Mouse (Mus musculus): ENCODE measurements around the gene Mterf4. TPM values are rescaled to one million over a fixed set of nuclear protein-coding genes. Genes with fewer than 3 reads are reported as not detected.
A peak's percentile ranks its signal among the peaks of the same experiment; 100 is the strongest.
"Not testable (repeated sequence)": the region's sequence is repeated elsewhere in the genome, so short reads cannot be mapped to it uniquely, and the experiment has no call there.

Gene Mterf4
- polyA plus RNA-seq (2017; shearing (Covaris generic)): 10 to 100 TPM; 22.8 to 25.7 TPM

GRCm38 (mm10) chr1:93305581-93306337, at the start of gene Mterf4:
Mterf4 (minus strand) TSS chr1:93305915.
- peak; percentile 99 for ATAC-seq

GRCm38 (mm10) chr1:93352724-93353123, 47.0 kb upstream of the Mterf4 start:
- no peak for ATAC-seq

GRCm38 (mm10) chr1:93349701-93350100, 44.0 kb upstream of the Mterf4 start:
- ATAC-seq: no peak

- ATAC-seq: no peak
These were observed 41.5 kb upstream of the Mterf4 start for GRCm38 (mm10) chr1:93347176-93347575.

- ATAC-seq: peak; percentile 91
These were observed 37.9 kb upstream of the Mterf4 start for GRCm38 (mm10) chr1:93343504-93344047.

- ATAC-seq: peak; percentile 91
These were observed 37.2 kb upstream of the Mterf4 start, which contains the start of the genes Ppp1r7 and Pask for GRCm38 (mm10) chr1:93342648-93343503. Ppp1r7 (plus strand) TSS chr1:93342854. Pask (minus strand) TSS chr1:93343482.

GRCm38 (mm10) chr1:93334621-93335020, 28.9 kb upstream of the Mterf4 start:
- ATAC-seq: no peak

- ATAC-seq: no peak
These were observed 20.7 kb upstream of the Mterf4 start for GRCm38 (mm10) chr1:93326446-93326845.

GRCm38 (mm10) chr1:93323973-93324372, 18.3 kb upstream of the Mterf4 start:
- no peak for ATAC-seq

- no peak for ATAC-seq
These were observed 5.1 kb downstream of the Mterf4 start for GRCm38 (mm10) chr1:93300578-93300977.

- ATAC-seq: no peak
These were observed 5.9 kb downstream of the Mterf4 start for GRCm38 (mm10) chr1:93299791-93300190.

- not testable (repeated sequence) for ATAC-seq
These were observed 11.2 kb downstream of the Mterf4 start for GRCm38 (mm10) chr1:93294491-93294890.

GRCm38 (mm10) chr1:93292006-93292405, 13.7 kb downstream of the Mterf4 start:
- ATAC-seq: no peak

- ATAC-seq: no peak
These were observed 14.1 kb downstream of the Mterf4 start for GRCm38 (mm10) chr1:93291591-93291990.

- no peak for ATAC-seq
These were observed 14.8 kb downstream of the Mterf4 start for GRCm38 (mm10) chr1:93290956-93291355.

GRCm38 (mm10) chr1:93289678-93290214, 16.0 kb downstream of the Mterf4 start:
- ATAC-seq: peak; percentile 61

GRCm38 (mm10) chr1:93277041-93277440, 28.7 kb downstream of the Mterf4 start:
- ATAC-seq: no peak

GRCm38 (mm10) chr1:93275561-93275960, 30.2 kb downstream of the Mterf4 start:
- no peak for ATAC-seq

- ATAC-seq: no peak
These were observed 33.3 kb downstream of the Mterf4 start for GRCm38 (mm10) chr1:93272409-93272821.

- no peak for ATAC-seq
These were observed 34.0 kb downstream of the Mterf4 start for GRCm38 (mm10) chr1:93271751-93272150.

GRCm38 (mm10) chr1:93270516-93271240, 35.0 kb downstream of the Mterf4 start:
- ATAC-seq: no peak

- no peak for ATAC-seq
These were observed 37.5 kb downstream of the Mterf4 start for GRCm38 (mm10) chr1:93268246-93268645.
